Mouse (Mus musculus) lung, postnatal 0 days (tissue): ENCODE measurements around the gene Kat6b. TPM values are rescaled to one million over a fixed set of nuclear protein-coding genes. Genes with fewer than 3 reads are reported as not detected.

Experiments used
- ATAC-seq: fragments of 200-750 bp; cut with Nextera tagmentation; 2 replicates; pipeline ENCODE4 v1.8.0; 2017; ENCODE audit warnings: moderate library complexity
- DNase-seq: peaks from one replicate; pipeline ENCODE4 v3.0.0-alpha.2; 2016; ENCODE audit warnings: low spot score
- H3K27ac ChIP-seq: fragments of 300-500 bp; sonication (generic); 2 replicates; pipeline ENCODE4 v1.5.1; 2014; ENCODE audit warnings: antibody characterized with exemption, mild to moderate bottlenecking, low read length, mixed read lengths
- H3K27me3 ChIP-seq: fragments of 300-500 bp; sonication (generic); replicated peaks from 2 replicates; pipeline ENCODE4 v1.6.1; 2014; ENCODE audit warnings: low read length, mixed read lengths; ENCODE audit not compliant: insufficient read depth
- H3K36me3 ChIP-seq: fragments of 300-500 bp; sonication (generic); 2 replicates; pipeline ENCODE4 v1.6.1; 2014; ENCODE audit warnings: low read length, mixed read lengths; ENCODE audit not compliant: insufficient read depth
- H3K4me1 ChIP-seq: fragments of 300-500 bp; sonication (generic); 2 replicates; pipeline ENCODE4 v1.6.1; 2014; ENCODE audit warnings: antibody characterized with exemption, low read depth, low read length, mixed read lengths; ENCODE audit not compliant: insufficient read depth
- H3K4me2 ChIP-seq: fragments of 300-500 bp; sonication (generic); replicated peaks from 2 replicates; pipeline ENCODE4 v1.6.1; 2014; ENCODE audit warnings: low read depth, mild to moderate bottlenecking, low read length, moderate library complexity, mixed read lengths
- H3K4me3 ChIP-seq: fragments of 300-500 bp; sonication (generic); 2 replicates; pipeline ENCODE4 v1.5.1; 2014; ENCODE audit warnings: low read depth, low read length
- H3K9ac ChIP-seq: fragments of 300-500 bp; sonication (generic); replicated peaks from 2 replicates; pipeline ENCODE4 v1.6.1; 2014; ENCODE audit warnings: low read depth, mild to moderate bottlenecking
- H3K9me3 ChIP-seq: fragments of 300-500 bp; sonication (generic); 2 replicates; pipeline ENCODE4 v1.6.1; 2016; ENCODE audit warnings: low read length, mixed read lengths
- CTCF ChIP-seq: IDR thresholded peaks from 2 replicates; pipeline ENCODE4 v1.5.1; 2016; ENCODE audit warnings: antibody characterized with exemption, mild to moderate bottlenecking
- EP300 ChIP-seq: IDR thresholded peaks from 2 replicates; pipeline ENCODE4 v1.6.1; 2016; ENCODE audit warnings: antibody characterized with exemption, mild to moderate bottlenecking, control low read depth
- WGBS: fragments of 180-500 bp; shearing (Covaris S2); extraction: QIAGEN DNeasy Blood & Tissue Kit; methylation state at CpG from one replicate; pipeline ENCODE4 v1.1.7; 2014; 5-methylcytosine and 5-hydroxymethylcytosine counted together
- polyA plus RNA-seq: library from polyadenylated mRNA; unstranded; fragments of >200 nt; fragmentation: Nextera tagmentation; extraction: Ambion mirVana; gene quantifications from 2 replicates; pipeline ENCODE4 v1.2.1, GENCODE M21; 2015

The Kat6b gene
- polyA plus RNA-seq, 1 experiment from 2014 or later, result 5.3 TPM

- H3K36me3 ChIP-seq, result no peaks in the 10 kb centered on the region
- 76% methylated on average over 6 of the region's 6 CpGs for WGBS
- no peak overlapping the region for H3K9ac ChIP-seq
- no peaks in the 10 kb centered on the region for H3K27me3 ChIP-seq
- no peak overlapping the region for H3K27ac ChIP-seq
- DNase-seq (no peak), ATAC-seq (no peak)
- TF ChIP-seq CTCF (no peak), EP300 (no peak)
- no peaks in the 10 kb centered on the region for H3K4me1 ChIP-seq
- H3K9me3 ChIP-seq, result no peaks in the 10 kb centered on the region
- no peak overlapping the region for H3K4me2 ChIP-seq
- no peak overlapping the region for H3K4me3 ChIP-seq
These were observed 131.8 kb downstream of the Kat6b start for GRCm38 (mm10) chr14:21613031-21613430.

DNA sequence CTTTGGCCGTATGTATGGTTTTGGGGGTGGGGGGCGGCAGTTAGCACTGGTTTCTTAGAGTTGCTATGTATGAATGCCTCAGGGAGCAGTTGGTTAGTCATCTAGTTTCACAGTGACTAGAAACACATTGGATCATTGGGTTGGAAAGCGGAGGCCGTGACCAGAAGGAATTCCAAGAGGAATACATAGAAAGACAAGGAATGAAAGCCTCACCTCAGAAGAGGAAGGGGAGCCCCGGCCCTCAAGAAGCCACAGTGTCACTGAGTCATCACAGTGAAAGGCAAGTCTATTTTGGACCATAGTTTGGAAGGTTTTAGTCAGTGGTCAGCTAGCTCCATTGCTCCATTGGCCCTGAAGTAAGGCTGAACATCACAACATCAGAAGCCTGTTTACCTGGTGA is 132.9 kb downstream of the Kat6b start:
- Histone ChIP-seq H3K27ac (no peak overlapping the region), H3K4me1 (no peaks in the 10 kb centered on the region), H3K36me3 (no peaks in the 10 kb centered on the region), H3K9me3 (no peaks in the 10 kb centered on the region), H3K9ac (no peak overlapping the region), H3K4me3 (no peak overlapping the region), H3K4me2 (no peak overlapping the region), H3K27me3 (no peaks in the 10 kb centered on the region)
- no peak for TF ChIP-seq EP300
- no peak for TF ChIP-seq CTCF
- WGBS, result 96% methylated on average over 5 of the region's 5 CpGs
- DNase-seq (no peak), ATAC-seq (no peak)

DNA sequence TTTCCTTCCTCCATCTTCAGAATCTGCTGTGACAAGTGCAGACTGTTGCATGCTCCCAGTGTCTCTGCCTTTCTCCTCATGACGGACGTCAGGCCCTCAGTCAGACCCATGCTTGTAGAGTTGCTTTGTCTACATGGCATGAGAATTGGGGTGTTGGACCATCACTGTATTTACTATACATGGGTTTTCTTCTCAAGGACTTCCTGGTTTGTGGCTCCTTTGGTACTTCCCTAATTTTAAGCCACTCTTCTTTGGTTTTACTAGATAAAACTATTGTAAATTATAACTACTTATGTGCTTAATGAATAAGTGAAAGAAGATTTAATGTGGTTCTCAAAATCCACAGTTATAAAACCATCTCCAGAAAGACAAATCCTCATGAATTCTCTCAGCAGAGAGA is 134.6 kb downstream of the Kat6b start:
- Histone ChIP-seq H3K4me2 (no peak overlapping the region), H3K9ac (no peak overlapping the region), H3K36me3 (no peaks in the 10 kb centered on the region), H3K4me3 (no peak overlapping the region), H3K27ac (no peak overlapping the region), H3K27me3 (no peaks in the 10 kb centered on the region), H3K4me1 (no peaks in the 10 kb centered on the region), H3K9me3 (no peaks in the 10 kb centered on the region)
- TF ChIP-seq EP300, result no peak
- TF ChIP-seq CTCF, result no peak
- ATAC-seq, result no peak
- no peak for DNase-seq
- WGBS, result 77% methylated on average over 2 of the region's 2 CpGs

DNA sequence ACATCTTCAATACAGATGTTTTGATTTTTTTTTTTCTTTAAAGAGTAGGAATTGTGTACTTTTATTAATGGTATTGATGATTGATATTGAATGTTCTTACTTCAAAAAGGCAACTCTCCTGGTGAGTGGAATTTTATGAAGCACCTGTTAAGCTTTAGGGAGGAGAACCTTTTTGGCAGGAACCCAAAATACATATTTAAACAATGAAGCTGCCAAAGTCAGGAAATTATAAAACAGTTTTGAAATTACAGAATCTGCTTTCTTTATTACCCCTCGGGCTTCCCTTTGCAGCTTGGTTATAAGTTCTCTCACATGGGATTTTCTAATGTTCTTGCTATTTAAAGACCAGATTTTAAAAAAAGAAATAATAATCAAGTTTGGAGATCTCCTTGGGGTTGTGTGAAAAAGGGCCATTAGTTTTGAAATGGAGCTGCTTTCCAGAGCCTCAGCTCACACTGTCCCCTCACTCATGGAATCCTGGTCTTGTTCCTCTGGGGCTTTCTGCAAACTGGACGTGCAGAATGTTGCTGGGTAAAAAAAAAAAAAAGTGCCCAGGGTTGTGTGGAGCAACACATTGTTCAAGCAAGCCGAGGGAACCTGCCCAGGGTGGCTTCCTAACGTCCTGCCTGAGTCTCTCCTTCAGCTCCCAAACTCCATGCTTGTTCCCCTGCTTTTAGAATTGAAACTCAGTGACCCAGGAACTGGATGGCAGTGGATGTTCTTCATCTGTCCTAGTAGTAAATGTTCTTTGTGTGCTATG is 136.2 kb downstream of the Kat6b start:
- WGBS, result 22% methylated on average over 4 of the region's 4 CpGs
- Histone ChIP-seq H3K27ac (no peak overlapping the region), H3K4me2 (no peak overlapping the region), H3K4me1 (no peaks in the 10 kb centered on the region), H3K36me3 (no peaks in the 10 kb centered on the region), H3K4me3 (no peak overlapping the region), H3K27me3 (no peaks in the 10 kb centered on the region), H3K9me3 (no peaks in the 10 kb centered on the region), H3K9ac (no peak overlapping the region)
- DNase-seq (peak; percentile 66), ATAC-seq (no peak)
- TF ChIP-seq CTCF (no peak), EP300 (no peak)

- TF ChIP-seq CTCF (no peak), EP300 (no peak)
- H3K4me2 ChIP-seq, result no peak overlapping the region
- no peak overlapping the region for H3K4me3 ChIP-seq
- H3K27ac ChIP-seq, result no peak overlapping the region
- H3K9me3 ChIP-seq, result no peaks in the 10 kb centered on the region
- no peaks in the 10 kb centered on the region for H3K27me3 ChIP-seq
- no peak overlapping the region for H3K9ac ChIP-seq
- 89% methylated on average over 7 of the region's 7 CpGs for WGBS
- DNase-seq (no peak), ATAC-seq (no peak)
- no peaks in the 10 kb centered on the region for H3K4me1 ChIP-seq
- peaks cover 3% of the 10 kb centered on the region; the same call in 1 of the 2 replicates for H3K36me3 ChIP-seq
These were observed 138.7 kb downstream of the Kat6b start for GRCm38 (mm10) chr14:21619951-21620350.

DNA sequence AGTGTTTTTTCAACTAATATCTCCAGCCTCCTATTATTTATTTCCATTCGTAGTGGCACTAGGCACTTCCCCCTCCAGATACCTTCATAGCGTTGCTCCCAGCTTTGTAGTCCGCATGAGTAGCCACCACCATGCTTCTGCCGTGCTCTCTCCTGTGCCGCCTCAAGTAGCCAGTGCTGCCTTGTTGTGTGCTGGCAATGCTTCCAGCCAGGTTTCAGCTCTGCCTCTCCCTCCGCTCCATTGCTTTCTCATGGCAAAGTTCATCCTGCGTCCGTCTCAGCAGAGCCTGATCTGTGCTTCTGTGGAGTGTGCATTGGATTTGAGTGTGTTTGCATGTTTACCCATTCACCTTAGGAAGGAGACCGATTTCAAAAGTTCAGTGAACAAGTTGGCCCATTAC is 144.7 kb downstream of the Kat6b start:
- ATAC-seq, result no peak

More for the DNA sequence above, 144.7 kb downstream of the Kat6b start:
- WGBS, result 87% methylated on average over 9 of the region's 9 CpGs
- no peak overlapping the region for H3K27ac ChIP-seq
- no peaks in the 10 kb centered on the region for H3K27me3 ChIP-seq
- TF ChIP-seq CTCF (no peak), EP300 (no peak)
- no peaks in the 10 kb centered on the region for H3K9me3 ChIP-seq
- no peak for DNase-seq
- H3K4me1 ChIP-seq, result no peaks in the 10 kb centered on the region
- no peak overlapping the region for H3K4me2 ChIP-seq
- H3K4me3 ChIP-seq, result no peak overlapping the region
- no peak overlapping the region for H3K9ac ChIP-seq
- H3K36me3 ChIP-seq, result peaks cover 15% of the 10 kb centered on the region; the same call in 1 of the 2 replicates
